Mouse (Mus musculus) left cerebral cortex, postnatal 4 days (tissue): Measurements from ENCODE around the gene Mta2. TPM values are rescaled to one million over a fixed set of nuclear protein-coding genes. Genes with fewer than 3 reads are reported as not detected.

Experiments used
- DNase-seq: peaks from one replicate; pipeline ENCODE4 v3.0.0-alpha.2; 2022
- intact Hi-C: fragments of 180-260 bp; cut with DNase I; formaldehyde crosslinking; loops from one replicate; pipeline ENCODE4 v1.15.1; 2025
- total RNA-seq, 2 experiments: library from RNA; stranded (reverse); gene quantifications; 2 replicates each; pipeline ENCODE4 v1.2.3; 2021

Gene Mta2
- total RNA-seq, 2 experiments from 2014 or later: 75.4 to 79.6 TPM

GRCm38 (mm10) chr19:8989567-8990431, 48.1 kb downstream of the Mta2 start:
- intact Hi-C loops: no loop called here
- DNase-seq: peak; percentile 57

- no peak for DNase-seq
- intact Hi-C loops: no loop called here
These were observed 48.9 kb downstream of the Mta2 start for GRCm38 (mm10) chr19:8990432-8991102.

GRCm38 (mm10) chr19:8991245-8991870, 49.7 kb downstream of the Mta2 start:
- DNase-seq: no peak
- intact Hi-C loops: no loop called here

- intact Hi-C loops: no loop called here
- DNase-seq: no peak
These were observed 50.4 kb downstream of the Mta2 start for GRCm38 (mm10) chr19:8991871-8992735.

DNA sequence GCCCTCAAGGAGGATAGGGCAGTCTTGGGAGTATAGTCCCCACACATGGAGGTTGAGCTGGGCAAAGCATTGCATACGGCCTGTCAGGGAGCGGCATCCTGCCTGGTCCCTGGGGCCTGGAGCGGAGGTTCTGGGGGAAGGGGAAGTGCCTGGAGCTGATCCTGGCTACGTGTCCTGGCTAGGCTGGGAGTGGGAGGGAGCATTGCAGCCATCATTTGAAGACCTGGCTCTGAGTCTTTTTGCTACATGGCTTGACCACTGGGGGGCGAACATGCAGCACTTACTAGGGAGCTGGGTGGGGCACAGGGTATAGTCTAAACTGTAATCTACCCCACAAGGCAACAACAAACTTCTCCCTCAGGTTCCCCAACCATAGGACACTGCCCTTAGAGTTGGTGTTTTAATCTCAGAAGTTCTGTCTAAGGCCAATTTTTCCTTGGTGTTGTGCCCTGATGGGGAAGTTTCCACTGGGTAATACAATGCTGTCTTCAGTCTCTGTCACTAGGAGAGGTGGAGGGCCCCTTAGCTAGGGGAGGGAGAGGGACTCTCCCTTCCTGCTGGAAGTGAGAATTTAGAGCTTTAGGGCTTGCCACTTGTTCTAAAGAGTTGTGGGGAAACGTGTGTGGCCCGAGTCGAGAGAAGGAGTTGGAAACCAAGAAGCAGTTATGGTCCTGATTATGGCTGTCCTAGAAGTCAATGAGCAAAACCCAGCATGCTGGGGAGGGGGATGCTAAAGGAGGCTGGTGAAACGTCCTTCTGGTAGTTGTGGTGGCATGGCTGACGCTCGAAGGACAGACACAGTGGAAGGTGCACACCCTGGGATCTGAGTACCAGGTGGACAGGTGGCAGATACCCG, 51.3 kb downstream of the Mta2 start:
- DNase-seq: peak; percentile 84
- intact Hi-C loops: no loop called here

GRCm38 (mm10) chr19:8993625-8993912, 51.9 kb downstream of the Mta2 start:
- no peak for DNase-seq
- intact Hi-C loops: no loop called here

GRCm38 (mm10) chr19:8994813-8995607, 53.3 kb downstream of the Mta2 start:
- no peak for DNase-seq
- intact Hi-C loops: no loop called here

GRCm38 (mm10) chr19:8996601-8997000, 54.9 kb downstream of the Mta2 start:
- DNase-seq: no peak
- intact Hi-C loops: no loop called here

DNA sequence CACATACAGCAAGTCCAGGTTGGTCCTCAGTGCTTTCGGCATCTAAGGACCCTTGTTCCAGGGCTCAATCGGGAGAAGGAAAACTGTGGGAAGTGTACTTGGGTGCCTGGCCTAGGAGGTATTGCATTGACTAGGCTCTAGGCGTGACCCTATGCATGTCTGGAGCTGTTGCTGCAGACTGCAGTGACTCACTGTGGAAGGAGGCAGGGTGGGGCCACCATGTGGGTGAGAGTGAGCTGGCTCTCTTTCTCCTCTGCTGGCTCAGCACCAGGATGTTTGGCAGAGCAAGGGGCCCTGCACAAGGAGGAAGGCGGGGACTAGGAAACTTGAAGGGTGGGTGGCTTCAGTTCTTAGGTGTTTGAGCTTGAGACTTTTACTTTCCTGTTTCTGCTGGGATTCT, 55.9 kb downstream of the Mta2 start:
- intact Hi-C loops: no loop called here
- DNase-seq: peak; percentile 78

DNA sequence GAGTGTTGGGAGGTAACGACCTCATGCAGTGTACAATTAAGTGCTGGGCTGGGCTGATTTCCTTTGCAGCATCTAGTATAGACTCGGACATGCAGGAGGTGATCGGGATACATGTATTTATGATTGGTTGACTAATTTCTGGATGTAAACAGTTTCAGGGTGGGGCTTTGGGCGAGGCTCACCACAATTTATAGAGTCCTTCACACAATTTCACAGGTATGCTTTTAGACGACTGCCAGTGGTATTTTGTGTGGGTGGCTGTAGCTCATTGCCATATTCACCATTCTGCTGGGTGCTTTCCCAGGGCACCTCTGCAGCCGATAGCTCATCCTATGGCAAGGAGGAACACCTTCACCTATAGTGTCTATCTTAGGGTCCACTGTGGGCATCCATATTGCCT, 56.9 kb downstream of the Mta2 start:
- intact Hi-C loops: no loop called here
- DNase-seq: no peak

- intact Hi-C loops: no loop called here
- DNase-seq: no peak
These were observed 57.5 kb downstream of the Mta2 start for GRCm38 (mm10) chr19:8999223-8999622.

Other genes starting within 250 kb of the Mta2 start
- gene Slc3a2, start 218.5 kb upstream of the Mta2 start, total RNA-seq: 100 to 1,000 TPM; 166 to 179 TPM
- 10 to 100 TPM; 55.9 to 56.5 TPM for gene Wdr74, start 206.0 kb upstream of the Mta2 start, total RNA-seq
- gene 1700092M07Rik, start 201.2 kb upstream of the Mta2 start, total RNA-seq: 1 to 10 TPM; 2.7 to 2.8 TPM
- 10 to 100 TPM; 70.8 to 77.5 TPM for gene Stx5a, start 200.5 kb upstream of the Mta2 start, total RNA-seq
- gene Nxf1, start 184.8 kb upstream of the Mta2 start, total RNA-seq: 100 to 1,000 TPM; 105 to 110 TPM
- 100 to 1,000 TPM in 1 of 2 experiments, 10 to 100 TPM in 1; 96.5 to 102 TPM for gene Tmem223, start 170.9 kb upstream of the Mta2 start, total RNA-seq
- gene Tmem179b, start 167.4 kb upstream of the Mta2 start, total RNA-seq: 1 to 10 TPM; 8.2 to 9.2 TPM
- gene Taf6l, start 155.5 kb upstream of the Mta2 start, total RNA-seq: 10 to 100 TPM; 24.9 to 29.4 TPM
- 10 to 100 TPM; 87.2 to 92.3 TPM for gene Polr2g, start 143.3 kb upstream of the Mta2 start, total RNA-seq
- gene Zbtb3, start 139.3 kb upstream of the Mta2 start, total RNA-seq: 1 to 10 TPM; 5.1 to 6.8 TPM
- gene Ttc9c, start 122.5 kb upstream of the Mta2 start, total RNA-seq: 10 to 100 TPM; 46.0 to 47.2 TPM
- 100 to 1,000 TPM; 108 to 116 TPM for gene Hnrnpul2, start 121.9 kb upstream of the Mta2 start, total RNA-seq
- gene AC129217.1, start 112.1 kb upstream of the Mta2 start, total RNA-seq: not detected
- 10 to 100 TPM; 76.9 to 78.4 TPM for gene Bscl2, start 104.4 kb upstream of the Mta2 start, total RNA-seq
- gene Gng3, start 102.7 kb upstream of the Mta2 start, total RNA-seq: 100 to 1,000 TPM; 275 to 279 TPM
- gene Lrrn4cl, start 91.1 kb upstream of the Mta2 start, total RNA-seq: under 1 TPM; 0.76 to 0.93 TPM
- 100 to 1,000 TPM; 109 to 122 TPM for gene Ubxn1, start 70.4 kb upstream of the Mta2 start, total RNA-seq
- 10 to 100 TPM; 22.3 to 25.7 TPM for gene Uqcc3, start 61.0 kb upstream of the Mta2 start, total RNA-seq
- gene Lbhd1, start 58.1 kb upstream of the Mta2 start, total RNA-seq: 1 to 10 TPM; 4.6 to 8.6 TPM
- not detected for gene Gm49403, start 57.9 kb upstream of the Mta2 start, total RNA-seq
- gene 1810009A15Rik, start 53.0 kb upstream of the Mta2 start, total RNA-seq: 10 to 100 TPM; 16.4 to 21.4 TPM
- gene Gm49416, start 52.9 kb upstream of the Mta2 start, total RNA-seq: 1 to 10 TPM; 4.2 to 5.8 TPM
- gene Ints5, start 48.9 kb upstream of the Mta2 start, total RNA-seq: 10 to 100 TPM; 25.3 to 25.6 TPM
- gene Ganab, start 43.8 kb upstream of the Mta2 start, total RNA-seq: 100 to 1,000 TPM; 102 to 110 TPM
- gene B3gat3, start 21.5 kb upstream of the Mta2 start, total RNA-seq: 100 to 1,000 TPM; 109 to 115 TPM
- 1 to 10 TPM; 1.4 to 1.7 TPM for gene Rom1, start 12.5 kb upstream of the Mta2 start, total RNA-seq
- 10 to 100 TPM in 1 of 2 experiments, 1 to 10 TPM in 1; 9.4 to 11.6 TPM for gene Eml3, start 12.3 kb upstream of the Mta2 start, total RNA-seq
- 10 to 100 TPM; 17.5 to 20.0 TPM for gene Tut1, start 12.0 kb downstream of the Mta2 start, total RNA-seq
- 100 to 1,000 TPM; 385 to 398 TPM for gene Eef1g, start 25.2 kb downstream of the Mta2 start, total RNA-seq
- 10 to 100 TPM; 14.0 to 18.5 TPM for gene Ahnak, start 47.4 kb downstream of the Mta2 start, total RNA-seq
- under 1 TPM in 1 of 2 experiments, not detected in 1; 0.94 TPM for gene Scgb1a1, start 146.1 kb downstream of the Mta2 start, total RNA-seq
- gene Asrgl1, start 193.8 kb downstream of the Mta2 start, total RNA-seq: 10 to 100 TPM; 50.1 to 53.3 TPM